In the genomic region with DNA sequence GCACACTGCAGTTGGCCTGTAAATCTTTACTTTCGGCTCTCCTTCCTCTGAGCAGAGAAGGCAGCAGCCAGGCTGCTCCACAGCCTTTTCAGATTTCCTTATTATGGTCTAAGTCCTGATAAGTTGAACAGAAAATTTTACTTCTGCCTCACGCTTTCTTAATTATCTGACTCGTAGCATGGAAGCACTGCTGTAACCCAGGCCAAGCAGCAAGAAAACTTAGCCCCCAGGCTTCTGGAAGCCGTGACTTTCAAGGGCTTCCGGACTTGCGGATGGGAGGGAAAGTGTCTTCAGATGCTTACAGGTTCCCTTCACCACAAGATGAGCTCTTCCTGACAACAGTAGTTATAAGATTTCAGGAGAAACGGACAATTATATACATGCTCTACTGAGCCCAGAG, we compare ENCODE assay signal across 29 mouse cellular contexts. TPM values are rescaled to one million over a fixed set of nuclear protein-coding genes. Genes with fewer than 3 reads are reported as not detected.
DNase-seq lines count a peak whose midpoint lies in the region; ATAC-seq and TF ChIP-seq lines count a peak whose summit lies in the region.
"Had no signal": no experiment of that assay in that cellular context is flagged by ENCODE, and none has a peak within 500 bp of the region (broad histone marks: within the 10 kb centered on the region; RNA-seq: fewer than 3 reads in every experiment).

No protein-coding gene starts in this region.

- peaks cover 4% of the 10 kb centered on the region for H3K27me3 ChIP-seq in forebrain, embryonic 12.5 days
- H3K27me3 ChIP-seq in forebrain, embryonic 10.5 days (ENCODE audit: poor library complexity, severe bottlenecking): no peaks in the 10 kb centered on the region
- no peaks in the 10 kb centered on the region for H3K27me3 ChIP-seq in heart, embryonic 10.5 days (ENCODE audit: insufficient read depth, poor library complexity, severe bottlenecking)
- no peaks in the 10 kb centered on the region for H3K27me3 ChIP-seq in midbrain, embryonic 11.5 days (ENCODE audit: control insufficient read depth, insufficient read depth, low read length)
- H3K27me3 ChIP-seq in midbrain, embryonic 15.5 days (replicated peaks): no peaks in the 10 kb centered on the region
- H3K27me3 ChIP-seq in G1E (ENCODE audit: insufficient read depth, low read length): no peaks in the 10 kb centered on the region
- H3K27me3 ChIP-seq: embryonic facial prominence, embryonic 13.5 days; heart, embryonic 13.5 days; hindbrain, embryonic 12.5 days had no signal

- no peak for TF ChIP-seq CTCF in G1E (IDR thresholded peaks at IDR 0.05; ENCODE audit: low read depth, low read length)

- H3K4me2 ChIP-seq in forebrain, embryonic 12.5 days: no peak overlapping the region
- H3K4me2 ChIP-seq in midbrain, embryonic 11.5 days: no peak overlapping the region
- no peak overlapping the region for H3K4me2 ChIP-seq in midbrain, embryonic 15.5 days
- H3K4me2 ChIP-seq: embryonic facial prominence, embryonic 13.5 days; heart, embryonic 13.5 days; hindbrain, embryonic 12.5 days; neural tube, embryonic 13.5 days had no signal

- no peak for DNase-seq in forebrain, embryonic 10.5 days (ENCODE audit: extremely low spot score, low spot score)
- DNase-seq in heart, embryonic 10.5 days (ENCODE audit: low spot score): peak; percentile 24
- no peak for DNase-seq in heart, postnatal 4 days
- peak; percentile 86 for DNase-seq in midbrain, embryonic 11.5 days (ENCODE audit: low spot score, missing footprints)
- DNase-seq in G1E (ENCODE audit: low spot score): peak; percentile 43
- no peak for DNase-seq in spleen, postnatal 14 days (ENCODE audit: low spot score in 2 of 2)
- DNase-seq: adrenal gland, adult 2 months; adrenal gland, postnatal 36 days; cerebellum, postnatal 36 days; gastrocnemius, postnatal 25 days; heart, adult 18-20 months; heart, postnatal 10 days; kidney, adult 9 months; kidney, postnatal 10 days; liver; lung, adult 2 months; lung, postnatal 10 days; thymus, postnatal 4 days had no signal

- H3K4me3 ChIP-seq in forebrain, embryonic 12.5 days (replicated peaks): no peak overlapping the region
- H3K4me3 ChIP-seq in forebrain, embryonic 10.5 days: no peak overlapping the region
- no peak overlapping the region for H3K4me3 ChIP-seq in heart, embryonic 10.5 days
- H3K4me3 ChIP-seq in midbrain, embryonic 11.5 days (ENCODE audit: low read depth, low read length): no peak overlapping the region
- H3K4me3 ChIP-seq in midbrain, embryonic 15.5 days: no peak overlapping the region
- H3K4me3 ChIP-seq in G1E (ENCODE audit: low read depth, low read length): peak overlapping the region; percentile 49; the same call in 1 of the 2 replicates
- H3K4me3 ChIP-seq: embryonic facial prominence, embryonic 13.5 days; heart, embryonic 13.5 days; hindbrain, embryonic 12.5 days; myocyte; neural tube, embryonic 13.5 days had no signal

- WGBS in forebrain, embryonic 12.5 days: 67% methylated on average over 7 of the region's 7 CpGs
- WGBS in forebrain, embryonic 10.5 days: 83% methylated on average over 7 of the region's 7 CpGs
- WGBS in heart, embryonic 10.5 days: 77% methylated on average over 7 of the region's 7 CpGs
- 83% methylated on average over 7 of the region's 7 CpGs for WGBS in midbrain, embryonic 11.5 days
- WGBS in midbrain, embryonic 15.5 days: 67% methylated on average over 7 of the region's 7 CpGs

- no peaks in the 10 kb centered on the region for H3K9me3 ChIP-seq in forebrain, embryonic 12.5 days
- H3K9me3 ChIP-seq in forebrain, embryonic 10.5 days: no peaks in the 10 kb centered on the region
- no peaks in the 10 kb centered on the region for H3K9me3 ChIP-seq in heart, embryonic 10.5 days
- no peaks in the 10 kb centered on the region for H3K9me3 ChIP-seq in midbrain, embryonic 11.5 days (ENCODE audit: control insufficient read depth, low read length)
- no peaks in the 10 kb centered on the region for H3K9me3 ChIP-seq in midbrain, embryonic 15.5 days
- no peaks in the 10 kb centered on the region for H3K9me3 ChIP-seq in G1E (replicated peaks)
- H3K9me3 ChIP-seq: embryonic facial prominence, embryonic 13.5 days; heart, embryonic 13.5 days; hindbrain, embryonic 12.5 days; neural tube, embryonic 13.5 days had no signal

- H3K36me3 ChIP-seq in forebrain, embryonic 12.5 days (replicated peaks): no peaks in the 10 kb centered on the region
- no peaks in the 10 kb centered on the region for H3K36me3 ChIP-seq in forebrain, embryonic 10.5 days (replicated peaks)
- H3K36me3 ChIP-seq in heart, embryonic 10.5 days: no peaks in the 10 kb centered on the region
- no peaks in the 10 kb centered on the region for H3K36me3 ChIP-seq in midbrain, embryonic 11.5 days (ENCODE audit: control insufficient read depth, insufficient read depth, low read length)
- H3K36me3 ChIP-seq in midbrain, embryonic 15.5 days (replicated peaks): no peaks in the 10 kb centered on the region
- peaks cover 7% of the 10 kb centered on the region for H3K36me3 ChIP-seq in G1E (replicated peaks)
- H3K36me3 ChIP-seq: embryonic facial prominence, embryonic 13.5 days; heart, embryonic 13.5 days; hindbrain, embryonic 12.5 days; neural tube, embryonic 13.5 days had no signal

- peaks cover 10% of the 10 kb centered on the region for H3K4me1 ChIP-seq in forebrain, embryonic 12.5 days
- peaks cover 9% of the 10 kb centered on the region for H3K4me1 ChIP-seq in forebrain, embryonic 10.5 days
- no peaks in the 10 kb centered on the region for H3K4me1 ChIP-seq in heart, embryonic 10.5 days
- peaks cover 2% of the 10 kb centered on the region; the same call in 1 of the 2 replicates for H3K4me1 ChIP-seq in midbrain, embryonic 11.5 days (ENCODE audit: control insufficient read depth, insufficient read depth, low read length)
- peaks cover 7% of the 10 kb centered on the region for H3K4me1 ChIP-seq in midbrain, embryonic 15.5 days
- H3K4me1 ChIP-seq in G1E (ENCODE audit: insufficient read depth, low read depth, low read length): peaks cover 62% of the 10 kb centered on the region
- H3K4me1 ChIP-seq: heart, embryonic 13.5 days; hindbrain, embryonic 12.5 days had no signal

- ATAC-seq in forebrain, embryonic 12.5 days (ENCODE audit: low FRiP score): no peak
- no peak for ATAC-seq in midbrain, embryonic 11.5 days (ENCODE audit: low FRiP score)
- ATAC-seq in midbrain, embryonic 15.5 days (replicated peaks): no peak
- ATAC-seq in G1E (ENCODE audit: extremely low read depth, insufficient number of reproducible peaks, low FRiP score, poor library complexity, severe bottlenecking): peak; percentile 36
- ATAC-seq: activated CD4-positive, CD25-positive, alpha-beta regulatory T cell, adult 4 months; intestine, postnatal 0 days had no signal

- H3K9ac ChIP-seq in forebrain, embryonic 12.5 days: no peak overlapping the region
- no peak overlapping the region for H3K9ac ChIP-seq in midbrain, embryonic 11.5 days (ENCODE audit: low read length)
- H3K9ac ChIP-seq in midbrain, embryonic 15.5 days: no peak overlapping the region
- H3K9ac ChIP-seq: embryonic facial prominence, embryonic 13.5 days; heart, embryonic 13.5 days; hindbrain, embryonic 12.5 days; liver, embryonic 14.5 days; neural tube, embryonic 13.5 days had no signal

- H3K27ac ChIP-seq in forebrain, embryonic 12.5 days: 0 out of 2 replicates have a peak overlapping the region, but pooled peaks have one; percentile 50
- no peak overlapping the region for H3K27ac ChIP-seq in forebrain, embryonic 10.5 days
- no peak overlapping the region for H3K27ac ChIP-seq in heart, embryonic 10.5 days
- peak overlapping the region; percentile 10; the same call in 1 of the 2 replicates for H3K27ac ChIP-seq in midbrain, embryonic 11.5 days (ENCODE audit: low read depth, low read length)
- H3K27ac ChIP-seq in midbrain, embryonic 15.5 days: no peak overlapping the region
- H3K27ac ChIP-seq: embryonic facial prominence, embryonic 13.5 days; heart, embryonic 13.5 days; hindbrain, embryonic 12.5 days; liver, embryonic 14.5 days; macrophage; neural tube, embryonic 13.5 days had no signal

RNA-seq across cellular contexts. Expression of gene Ccdc39, which starts 29.7 kb away (rescaled TPM):
- 8.0 and 9.7 TPM in 2 replicates for polyA plus RNA-seq in forebrain, embryonic 12.5 days (2016; fragmentation: Nextera tagmentation; extraction: Ambion mirVana)
- 4.5 and 6.2 TPM in 2 replicates for polyA plus RNA-seq in forebrain, embryonic 10.5 days (2016; fragmentation: Nextera tagmentation; extraction: Ambion mirVana)
- polyA plus RNA-seq in heart, embryonic 10.5 days (2016; fragmentation: Nextera tagmentation; extraction: Ambion mirVana): 1.6 and 2.3 TPM in 2 replicates
- under 1 TPM; 0.24 to 0.81 TPM for total RNA-seq in heart, postnatal 4 days (2021)
- polyA plus RNA-seq in midbrain, embryonic 11.5 days (2014; fragmentation: Nextera tagmentation; extraction: Ambion mirVana): 9.3 and 10.9 TPM in 2 replicates
- polyA plus RNA-seq in midbrain, embryonic 15.5 days (2015; fragmentation: Nextera tagmentation; extraction: Ambion mirVana): 17.5 and 19.5 TPM in 2 replicates
- total RNA-seq in G1E (2014; fragmentation: Nextera tagmentation) (8.2 and 13.7 TPM in 2 replicates), G1E (2017) (4.1 and 5.1 TPM in 2 replicates)
- 0.14 and 0.17 TPM in 2 replicates for polyA plus RNA-seq in G1E (2012)
- total RNA-seq: gastrocnemius, postnatal 25 days had no signal

Comparison
In these comparisons a context has a peak if more than half of its experiments do, and no peak if none do; other contexts are left out.
1. H3K27ac ChIP-seq: peak in forebrain, embryonic 12.5 days (single experiment) and midbrain, embryonic 11.5 days (single experiment); none in forebrain, embryonic 10.5 days (single experiment), heart, embryonic 10.5 days (single experiment) and midbrain, embryonic 15.5 days (single experiment).
2. DNase-seq: peak in heart, embryonic 10.5 days (single experiment), midbrain, embryonic 11.5 days (single experiment) and G1E (single experiment); none in forebrain, embryonic 10.5 days (single experiment), heart, postnatal 4 days (single experiment) and spleen, postnatal 14 days (0 of 2).